Mouse (Mus musculus) spleen, adult 2 months (tissue): ENCODE measurements around the gene Atp6v0c. TPM values are rescaled to one million over a fixed set of nuclear protein-coding genes. Genes with fewer than 3 reads are reported as not detected.

ENCODE experiments used
- DNase-seq, 2 experiments: peaks; one replicate each; pipeline versions ENCODE4 v3.0.0 to v3.0.0-alpha.2; 2012 to 2021; ENCODE audit warnings: low spot score in 2 of 2, low read depth in 1 of 2
- H3K27ac ChIP-seq: fragments of 200-500 bp; 2 replicates; pipeline ENCODE4 v1.5.1; 2012; ENCODE audit warnings: low read length, inconsistent platforms; ENCODE audit not compliant: insufficient read depth
- H3K27me3 ChIP-seq: fragments of 200-500 bp; 2 replicates; pipeline ENCODE4 v1.6.1; 2012; ENCODE audit warnings: mild to moderate bottlenecking, moderate library complexity, low read length, inconsistent platforms; ENCODE audit not compliant: control insufficient read depth, insufficient read depth
- H3K36me3 ChIP-seq: fragments of 200-500 bp; 2 replicates; pipeline ENCODE4 v1.6.1; 2012; ENCODE audit warnings: mild to moderate bottlenecking, low read length, inconsistent platforms; ENCODE audit not compliant: control insufficient read depth, insufficient read depth
- H3K4me1 ChIP-seq: fragments of 200-500 bp; 2 replicates; pipeline ENCODE4 v1.6.1; 2011; ENCODE audit warnings: inconsistent platforms; ENCODE audit not compliant: control insufficient read depth, insufficient read depth, insufficient read length
- H3K4me3 ChIP-seq: fragments of 200-500 bp; 2 replicates; pipeline ENCODE4 v1.5.1; 2011; ENCODE audit warnings: mild to moderate bottlenecking, inconsistent platforms; ENCODE audit not compliant: insufficient read depth, insufficient read length; ENCODE audit errors: extremely low read depth
- CTCF ChIP-seq: fragments of 200-500 bp; IDR thresholded peaks from 2 replicates; pipeline ENCODE4 v1.5.1; 2011; ENCODE audit warnings: mild to moderate bottlenecking, inconsistent platforms; ENCODE audit not compliant: insufficient read depth, insufficient read length, insufficient replicate concordance; ENCODE audit errors: extremely low read depth
- POLR2A ChIP-seq: fragments of 200-500 bp; IDR thresholded peaks from 2 replicates; pipeline ENCODE4 v1.6.1; 2011; ENCODE audit warnings: low read depth, low read length, inconsistent platforms
- WGBS: fragments of 180-500 bp; shearing (Covaris S2); methylation state at CpG from one replicate; pipeline ENCODE4 v1.1.7; 2018; 5-methylcytosine and 5-hydroxymethylcytosine counted together
- polyA plus RNA-seq: library from polyadenylated mRNA; depleted of rRNA; stranded (reverse); fragments of >200 nt; gene quantifications from 2 replicates; pipeline ENCODE4 v1.2.3, GENCODE M21; 2012; rRNA removed

Atp6v0c gene
- 481 and 571 TPM in 2 replicates for polyA plus RNA-seq

DNA sequence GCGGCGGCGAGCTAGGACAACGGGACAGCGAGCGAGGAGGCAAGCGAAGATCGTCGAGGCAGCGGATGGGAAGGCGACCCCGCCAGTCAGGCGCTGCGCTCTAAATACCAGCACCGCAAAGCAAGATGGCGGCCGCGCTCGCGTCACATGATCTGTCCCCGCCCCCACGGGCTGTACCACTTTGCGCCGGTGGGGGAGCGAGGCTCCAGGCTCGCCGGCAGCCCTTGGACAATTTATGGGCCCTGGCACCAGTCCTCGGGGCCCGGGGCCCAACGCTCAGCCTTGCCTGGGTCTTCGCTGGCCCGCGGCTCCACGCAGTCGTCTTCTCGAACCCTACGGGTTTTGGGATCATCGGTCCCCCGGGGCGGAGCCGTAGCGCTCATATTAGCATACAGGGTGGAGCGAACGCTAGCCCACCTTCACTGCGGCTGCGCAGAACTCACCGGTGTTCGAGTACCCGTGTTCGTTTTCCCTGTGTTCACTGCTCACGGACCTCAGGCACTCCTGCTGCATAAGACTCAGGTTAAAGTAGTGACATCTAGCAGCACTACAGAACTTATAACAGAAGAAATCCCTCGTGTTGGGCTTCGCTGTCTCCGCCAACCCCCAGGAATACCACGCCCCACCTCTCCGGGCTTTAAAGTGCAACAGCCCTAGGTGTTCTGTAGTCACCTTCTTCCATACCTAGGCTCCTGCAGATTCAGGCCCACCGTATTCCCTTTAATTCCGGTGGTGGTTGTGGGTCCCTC lies at the start of gene Atp6v0c:
Gene Atp6v0c (minus strand): TSS at position 386 of the 749 bp plus-strand sequence.
- WGBS: under 1% methylated on average over 58 of the region's 58 CpGs
- peaks cover 6% of the 10 kb centered on the region; the same call in 1 of the 2 replicates for H3K4me1 ChIP-seq
- TF ChIP-seq CTCF: no peak
- TF ChIP-seq POLR2A: peak; percentile 82

DNA sequence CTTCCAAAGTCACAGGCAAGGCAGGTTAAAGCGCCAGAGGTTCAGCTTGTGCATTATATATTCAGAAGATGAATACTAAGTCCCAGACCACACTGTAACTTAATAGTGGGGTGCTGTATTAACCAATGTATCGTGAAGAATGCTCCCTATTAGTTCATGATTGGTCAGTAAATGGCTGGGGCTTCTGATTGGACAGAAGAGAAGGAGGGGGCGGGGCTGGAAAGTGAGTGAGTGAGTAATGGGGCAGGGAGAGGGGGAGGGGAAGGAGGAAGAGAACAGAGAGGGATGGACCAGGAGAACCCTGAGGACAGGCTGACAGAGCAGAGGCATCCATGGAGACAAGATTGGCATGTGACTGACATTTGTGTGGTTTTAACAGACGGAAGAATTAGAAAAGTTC lies 47.3 kb upstream of the Atp6v0c start:
- H3K27me3 ChIP-seq: peaks cover 3% of the 10 kb centered on the region
- 90% methylated on average over 4 of the region's 4 CpGs for WGBS
- no peak for DNase-seq
- peaks cover 11% of the 10 kb centered on the region for H3K36me3 ChIP-seq
- H3K27ac ChIP-seq: no peak overlapping the region
- TF ChIP-seq CTCF (no peak), POLR2A (no peak)
- 0 out of 2 replicates have a peak, but pooled peaks cover 6% of the 10 kb centered on the region for H3K4me1 ChIP-seq
- no peak overlapping the region for H3K4me3 ChIP-seq

More for the DNA sequence above, at the start of gene Atp6v0c:
- Histone ChIP-seq H3K27me3 (no peaks in the 10 kb centered on the region), H3K4me3 (peak within 1 kb of the TSS; percentile 80), H3K36me3 (peaks cover 1% of the 10 kb centered on the region; the same call in 1 of the 2 replicates), H3K27ac (peak within 1 kb of the TSS; percentile 98)
- DNase-seq: peak; percentile 92 to 93

DNA sequence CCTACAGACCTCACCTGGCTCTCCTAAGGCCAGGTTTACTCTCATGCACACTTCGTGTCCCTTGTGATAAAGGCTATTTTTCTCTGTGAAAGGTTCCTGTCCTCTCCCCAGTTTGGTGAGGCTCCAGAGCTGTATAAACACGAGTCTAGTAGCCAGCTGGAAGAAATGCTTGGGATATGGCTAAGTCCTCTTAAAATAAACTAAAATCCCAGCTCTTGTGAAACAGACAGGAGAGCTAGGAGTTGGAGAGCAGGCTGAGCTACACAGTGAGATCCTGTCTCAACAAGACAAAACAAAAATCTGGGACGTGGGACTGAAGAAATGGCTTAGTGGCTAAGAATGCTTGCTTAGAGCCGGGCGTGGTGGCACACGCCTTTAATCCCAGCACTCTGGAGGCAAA lies 43.7 kb upstream of the Atp6v0c start:
- TF ChIP-seq POLR2A (no peak), CTCF (no peak)
- Histone ChIP-seq H3K4me1 (peaks cover 9% of the 10 kb centered on the region), H3K36me3 (peaks cover 11% of the 10 kb centered on the region), H3K27me3 (peaks cover 15% of the 10 kb centered on the region), H3K27ac (no peak overlapping the region), H3K4me3 (no peak overlapping the region)
- DNase-seq: no peak
- 83% methylated on average over 6 of the region's 6 CpGs for WGBS

DNA sequence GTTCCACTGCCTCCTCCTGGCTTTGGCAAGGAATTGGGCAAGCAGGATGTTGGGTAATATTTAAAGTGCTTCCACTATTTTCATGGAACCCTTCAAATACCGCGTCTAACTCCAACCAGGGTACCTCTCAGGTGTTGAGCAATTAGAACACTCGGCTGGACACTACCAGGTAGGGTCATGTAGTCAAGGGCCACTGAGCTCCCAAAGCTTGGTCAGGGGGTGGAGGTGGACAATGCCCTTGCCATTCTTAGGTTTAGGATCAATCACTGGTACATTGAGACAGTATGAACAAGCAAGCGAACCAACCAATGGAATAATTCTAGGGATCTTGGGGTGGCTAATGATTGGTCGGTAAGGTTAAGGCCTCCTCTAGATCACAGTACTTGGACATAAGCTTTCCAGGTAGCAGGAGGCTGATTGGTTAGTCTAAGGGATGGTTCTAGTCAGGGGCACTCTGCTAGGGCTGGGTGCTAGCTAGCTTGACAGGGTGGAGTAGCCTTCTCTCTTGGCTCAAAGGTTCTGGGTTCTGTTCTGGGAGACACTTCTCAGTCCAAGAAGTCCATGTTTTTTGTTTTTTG lies 43.0 kb upstream of the Atp6v0c start:
- TF ChIP-seq POLR2A (no peak), CTCF (no peak)
- 50% methylated on average over 5 of the region's 5 CpGs for WGBS
- Histone ChIP-seq H3K4me1 (peaks cover 9% of the 10 kb centered on the region), H3K36me3 (peaks cover 8% of the 10 kb centered on the region), H3K27ac (no peak overlapping the region), H3K4me3 (peak overlapping the region; percentile 41; the same call in 1 of the 2 replicates), H3K27me3 (peaks cover 17% of the 10 kb centered on the region)
- DNase-seq: no peak

DNA sequence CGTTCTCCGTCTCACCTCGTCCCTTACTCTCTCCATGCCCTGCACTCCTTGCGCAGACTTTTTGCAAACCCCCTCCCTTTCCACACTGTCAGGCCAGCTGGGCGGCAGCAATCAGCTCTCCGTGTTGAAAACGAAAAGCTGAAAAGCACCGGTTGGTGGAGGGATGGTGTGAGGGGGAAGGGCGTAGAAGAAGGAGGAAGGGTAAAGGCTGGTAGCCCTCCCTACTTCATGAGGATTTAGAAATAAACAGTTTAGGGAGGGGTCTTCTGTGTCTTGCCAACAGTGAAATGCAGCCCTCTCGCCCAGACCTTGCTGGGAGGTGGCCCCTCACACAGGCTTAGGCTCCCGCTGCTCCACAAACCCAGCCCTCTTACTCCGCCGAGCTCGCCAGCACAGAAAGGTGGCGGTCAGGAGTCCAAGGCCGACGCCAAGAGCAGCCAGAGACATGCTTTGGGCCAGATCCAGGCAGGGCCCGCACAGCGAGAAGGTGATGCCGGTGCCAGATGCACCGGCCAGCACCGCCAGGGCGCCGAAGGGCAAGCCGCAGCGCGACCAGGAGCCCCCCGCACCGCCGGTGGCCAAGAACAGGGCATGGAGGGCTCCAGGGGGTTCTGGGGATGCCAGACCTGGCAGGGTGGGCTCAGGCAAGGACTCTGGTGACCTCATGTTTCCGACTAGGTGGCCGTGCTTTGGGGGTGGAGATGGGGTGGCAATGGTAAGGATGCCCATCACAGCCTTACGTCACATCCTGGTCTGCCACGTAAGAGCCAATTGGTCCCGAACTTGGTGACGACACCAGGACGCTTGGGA lies 42.3 kb upstream of the Atp6v0c start:
- H3K36me3 ChIP-seq: peaks cover 7% of the 10 kb centered on the region
- no peak for DNase-seq
- peak overlapping the region; percentile 41; the same call in 1 of the 2 replicates for H3K4me3 ChIP-seq
- peaks cover 20% of the 10 kb centered on the region for H3K27me3 ChIP-seq
- TF ChIP-seq POLR2A: no peak
- no peak for TF ChIP-seq CTCF
- WGBS: 8% methylated on average over 37 of the region's 37 CpGs
- H3K27ac ChIP-seq: no peak overlapping the region
- peaks cover 11% of the 10 kb centered on the region for H3K4me1 ChIP-seq

DNA sequence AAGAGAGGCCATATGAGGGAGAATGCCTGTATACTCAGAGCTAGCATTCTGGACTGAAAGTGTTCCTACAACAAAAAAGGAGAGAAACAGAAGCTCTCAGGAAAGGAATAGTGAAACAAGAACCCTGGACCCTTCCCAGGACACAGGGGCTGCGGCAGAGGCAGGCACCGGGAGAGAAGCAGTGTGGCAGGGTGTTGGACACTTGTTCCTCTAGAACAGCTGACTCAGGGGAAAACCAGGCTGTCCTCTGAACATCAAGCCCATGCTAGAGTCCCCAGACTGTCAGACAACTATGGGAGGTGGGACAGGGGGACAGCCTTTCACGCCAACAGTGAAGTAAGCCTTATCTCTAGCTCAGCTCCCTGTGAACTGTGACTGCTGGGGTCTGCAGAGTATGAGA lies 41.1 kb upstream of the Atp6v0c start:
- TF ChIP-seq POLR2A (no peak), CTCF (no peak)
- WGBS: 79% methylated on average over 3 of the region's 3 CpGs
- no peak overlapping the region for H3K4me3 ChIP-seq
- no peak overlapping the region for H3K27ac ChIP-seq
- H3K27me3 ChIP-seq: peaks cover 25% of the 10 kb centered on the region
- H3K36me3 ChIP-seq: peaks cover 3% of the 10 kb centered on the region; the same call in 1 of the 2 replicates
- no peak for DNase-seq
- H3K4me1 ChIP-seq: peaks cover 23% of the 10 kb centered on the region

DNA sequence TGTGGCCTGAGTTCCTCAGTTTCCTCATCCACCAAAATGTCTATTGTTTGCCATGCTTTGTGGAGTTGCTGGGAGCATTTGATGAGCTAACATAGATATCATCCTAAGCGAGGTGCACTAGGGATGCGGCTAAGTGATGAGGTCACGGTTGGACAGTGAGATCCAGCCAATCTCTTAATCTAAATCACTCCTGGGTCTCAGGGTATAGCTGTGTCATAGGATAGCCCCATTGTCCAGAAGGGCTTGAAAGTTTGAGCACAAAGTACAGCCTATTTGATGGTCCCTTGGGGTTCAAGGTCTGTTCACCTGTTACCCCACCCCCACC lies 40.4 kb upstream of the Atp6v0c start:
- peaks cover 25% of the 10 kb centered on the region for H3K27me3 ChIP-seq
- peaks cover 24% of the 10 kb centered on the region for H3K4me1 ChIP-seq
- no peak overlapping the region for H3K27ac ChIP-seq
- WGBS: 88% methylated on average over 3 of the region's 3 CpGs
- no peaks in the 10 kb centered on the region for H3K36me3 ChIP-seq
- no peak for DNase-seq
- no peak overlapping the region for H3K4me3 ChIP-seq
- TF ChIP-seq CTCF (no peak), POLR2A (no peak)
